Mouse (Mus musculus): Measurements from ENCODE around the gene Sema3e. TPM values are rescaled to one million over a fixed set of nuclear protein-coding genes. Genes with fewer than 3 reads are reported as not detected.

Gene Sema3e
- polyA plus RNA-seq, 1 experiment = 0.09 TPM

- DNase-seq = no peak
- no peak for TF ChIP-seq CTCF (IDR thresholded peaks at IDR 0.05; ENCODE audit: borderline replicate concordance, control insufficient read depth, extremely low read depth, insufficient read depth, low read length, poor library complexity)
- no peak overlapping the region for H3K4me3 ChIP-seq (ENCODE audit: control insufficient read depth, insufficient read depth, low read length)
- 62% methylated on average over 14 of the region's 14 CpGs for WGBS
- no peaks in the 10 kb centered on the region for H3K4me1 ChIP-seq (replicated peaks; ENCODE audit: control insufficient read depth, insufficient read depth, low read length)
- no peaks in the 10 kb centered on the region for H3K36me3 ChIP-seq (ENCODE audit: control insufficient read depth, insufficient read depth, low read length)
- no peak overlapping the region for H3K27ac ChIP-seq (ENCODE audit: control insufficient read depth, insufficient read depth, low read length)
- no peaks in the 10 kb centered on the region for H3K27me3 ChIP-seq (ENCODE audit: control insufficient read depth, insufficient read depth, low read length)
Measured at GRCm38 (mm10) chr5:14092262-14092776, 67.2 kb downstream of the Sema3e start.

GRCm38 (mm10) chr5:14096196-14096595 is 71.1 kb downstream of the Sema3e start:
- Histone ChIP-seq H3K4me1 (replicated peaks; ENCODE audit: control insufficient read depth, insufficient read depth, low read length) (no peaks in the 10 kb centered on the region), H3K27me3 (ENCODE audit: control insufficient read depth, insufficient read depth, low read length) (no peaks in the 10 kb centered on the region), H3K36me3 (ENCODE audit: control insufficient read depth, insufficient read depth, low read length) (no peaks in the 10 kb centered on the region), H3K27ac (ENCODE audit: control insufficient read depth, insufficient read depth, low read length) (no peak overlapping the region), H3K4me3 (ENCODE audit: control insufficient read depth, insufficient read depth, low read length) (no peak overlapping the region)
- no peak for DNase-seq
- WGBS = 91% methylated on average over 1 of the region's 1 CpGs
- no peak for TF ChIP-seq CTCF (IDR thresholded peaks at IDR 0.05; ENCODE audit: borderline replicate concordance, control insufficient read depth, extremely low read depth, insufficient read depth, low read length, poor library complexity)
- TF ChIP-seq POLR2A (IDR thresholded peaks at IDR 0.05; ENCODE audit: control insufficient read depth, extremely low read depth, insufficient read depth, low read length, poor library complexity) = no peak

GRCm38 (mm10) chr5:14098677-14099076 is 73.6 kb downstream of the Sema3e start:
- 94% methylated on average over 3 of the region's 3 CpGs for WGBS

GRCm38 (mm10) chr5:14107365-14107764 is 82.3 kb downstream of the Sema3e start:
- DNase-seq = no peak
- TF ChIP-seq CTCF (IDR thresholded peaks at IDR 0.05; ENCODE audit: borderline replicate concordance, control insufficient read depth, extremely low read depth, insufficient read depth, low read length, poor library complexity) (no peak), POLR2A (IDR thresholded peaks at IDR 0.05; ENCODE audit: control insufficient read depth, extremely low read depth, insufficient read depth, low read length, poor library complexity) (no peak)
- WGBS = 89% methylated on average over 4 of the region's 4 CpGs
- Histone ChIP-seq H3K36me3 (ENCODE audit: control insufficient read depth, insufficient read depth, low read length) (no peaks in the 10 kb centered on the region), H3K4me3 (ENCODE audit: control insufficient read depth, insufficient read depth, low read length) (no peak overlapping the region), H3K27me3 (ENCODE audit: control insufficient read depth, insufficient read depth, low read length) (no peaks in the 10 kb centered on the region), H3K27ac (ENCODE audit: control insufficient read depth, insufficient read depth, low read length) (no peak overlapping the region), H3K4me1 (replicated peaks; ENCODE audit: control insufficient read depth, insufficient read depth, low read length) (no peaks in the 10 kb centered on the region)

More at GRCm38 (mm10) chr5:14098677-14099076, 73.6 kb downstream of the Sema3e start:
- Histone ChIP-seq H3K4me1 (replicated peaks; ENCODE audit: control insufficient read depth, insufficient read depth, low read length) (no peaks in the 10 kb centered on the region), H3K27me3 (ENCODE audit: control insufficient read depth, insufficient read depth, low read length) (no peaks in the 10 kb centered on the region), H3K36me3 (ENCODE audit: control insufficient read depth, insufficient read depth, low read length) (no peaks in the 10 kb centered on the region), H3K4me3 (ENCODE audit: control insufficient read depth, insufficient read depth, low read length) (no peak overlapping the region), H3K27ac (ENCODE audit: control insufficient read depth, insufficient read depth, low read length) (no peak overlapping the region)
- TF ChIP-seq POLR2A (IDR thresholded peaks at IDR 0.05; ENCODE audit: control insufficient read depth, extremely low read depth, insufficient read depth, low read length, poor library complexity) = no peak
- no peak for TF ChIP-seq CTCF (IDR thresholded peaks at IDR 0.05; ENCODE audit: borderline replicate concordance, control insufficient read depth, extremely low read depth, insufficient read depth, low read length, poor library complexity)
- DNase-seq = no peak

GRCm38 (mm10) chr5:14109001-14109400 is 83.9 kb downstream of the Sema3e start:
- DNase-seq = no peak
- Histone ChIP-seq H3K4me3 (ENCODE audit: control insufficient read depth, insufficient read depth, low read length) (no peak overlapping the region), H3K27ac (ENCODE audit: control insufficient read depth, insufficient read depth, low read length) (no peak overlapping the region), H3K36me3 (ENCODE audit: control insufficient read depth, insufficient read depth, low read length) (no peaks in the 10 kb centered on the region), H3K4me1 (replicated peaks; ENCODE audit: control insufficient read depth, insufficient read depth, low read length) (no peaks in the 10 kb centered on the region), H3K27me3 (ENCODE audit: control insufficient read depth, insufficient read depth, low read length) (no peaks in the 10 kb centered on the region)
- TF ChIP-seq POLR2A (IDR thresholded peaks at IDR 0.05; ENCODE audit: control insufficient read depth, extremely low read depth, insufficient read depth, low read length, poor library complexity) (no peak), CTCF (IDR thresholded peaks at IDR 0.05; ENCODE audit: borderline replicate concordance, control insufficient read depth, extremely low read depth, insufficient read depth, low read length, poor library complexity) (no peak)
- WGBS = 94% methylated on average over 4 of the region's 4 CpGs

GRCm38 (mm10) chr5:14111401-14111800 is 86.3 kb downstream of the Sema3e start:
- no peak for DNase-seq
- no peaks in the 10 kb centered on the region for H3K4me1 ChIP-seq (replicated peaks; ENCODE audit: control insufficient read depth, insufficient read depth, low read length)
- H3K4me3 ChIP-seq (ENCODE audit: control insufficient read depth, insufficient read depth, low read length) = no peak overlapping the region
- no peak overlapping the region for H3K27ac ChIP-seq (ENCODE audit: control insufficient read depth, insufficient read depth, low read length)
- 62% methylated on average over 4 of the region's 4 CpGs for WGBS
- no peak for TF ChIP-seq POLR2A (IDR thresholded peaks at IDR 0.05; ENCODE audit: control insufficient read depth, extremely low read depth, insufficient read depth, low read length, poor library complexity)
- TF ChIP-seq CTCF (IDR thresholded peaks at IDR 0.05; ENCODE audit: borderline replicate concordance, control insufficient read depth, extremely low read depth, insufficient read depth, low read length, poor library complexity) = no peak
- no peaks in the 10 kb centered on the region for H3K27me3 ChIP-seq (ENCODE audit: control insufficient read depth, insufficient read depth, low read length)
- H3K36me3 ChIP-seq (ENCODE audit: control insufficient read depth, insufficient read depth, low read length) = no peaks in the 10 kb centered on the region

- Histone ChIP-seq H3K36me3 (ENCODE audit: control insufficient read depth, insufficient read depth, low read length) (no peaks in the 10 kb centered on the region), H3K27me3 (ENCODE audit: control insufficient read depth, insufficient read depth, low read length) (no peaks in the 10 kb centered on the region), H3K4me1 (replicated peaks; ENCODE audit: control insufficient read depth, insufficient read depth, low read length) (no peaks in the 10 kb centered on the region), H3K4me3 (ENCODE audit: control insufficient read depth, insufficient read depth, low read length) (no peak overlapping the region), H3K27ac (ENCODE audit: control insufficient read depth, insufficient read depth, low read length) (no peak overlapping the region)
- DNase-seq = no peak
- WGBS = 90% methylated on average over 5 of the region's 5 CpGs
- TF ChIP-seq POLR2A (IDR thresholded peaks at IDR 0.05; ENCODE audit: control insufficient read depth, extremely low read depth, insufficient read depth, low read length, poor library complexity) = no peak
- TF ChIP-seq CTCF (IDR thresholded peaks at IDR 0.05; ENCODE audit: borderline replicate concordance, control insufficient read depth, extremely low read depth, insufficient read depth, low read length, poor library complexity) = no peak
Measured at GRCm38 (mm10) chr5:14121902-14122301, 96.8 kb downstream of the Sema3e start.
